Mouse (Mus musculus): ENCODE data around the gene Tbc1d14.

Tbc1d14 gene

DNA sequence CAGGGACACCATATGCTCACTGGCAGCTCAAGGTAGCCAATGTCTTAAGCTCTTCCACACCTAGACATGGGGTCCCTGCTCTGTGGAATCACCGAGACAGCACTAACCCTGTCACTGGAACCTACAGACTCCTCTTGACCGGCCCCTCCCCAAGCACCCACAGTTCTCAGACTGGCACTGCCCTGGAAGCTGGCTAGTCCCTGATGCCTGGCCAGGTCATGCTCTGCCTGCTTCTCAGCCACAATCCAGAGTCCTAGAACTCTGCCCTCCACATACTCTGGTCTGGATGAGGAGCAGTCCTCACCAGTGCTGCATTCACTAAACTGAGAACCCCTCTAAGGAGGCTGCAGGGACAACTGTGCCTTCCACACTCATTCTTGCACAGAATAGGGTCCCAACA, 82.1 kb downstream of the Tbc1d14 start:
- in situ Hi-C loops (cut with MboI): no loop called here

DNA sequence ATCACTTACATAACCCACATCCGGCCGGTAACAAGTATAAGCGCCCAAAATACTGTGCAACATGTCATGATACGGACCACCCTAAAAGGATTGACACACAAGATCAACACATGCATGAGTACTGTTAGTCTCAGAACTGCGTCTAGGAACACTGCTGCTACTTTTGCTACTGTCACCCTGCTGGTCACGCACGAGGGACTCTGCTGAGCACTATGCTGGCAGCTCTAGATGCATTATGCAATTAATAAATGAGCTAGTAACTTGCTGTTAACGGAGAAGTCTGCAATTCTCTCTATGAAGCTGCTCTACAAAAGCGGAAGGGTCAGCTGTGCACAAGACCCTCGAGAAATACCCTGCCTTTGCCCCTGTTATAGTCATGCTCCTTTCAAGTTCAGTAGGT, 84.7 kb downstream of the Tbc1d14 start:
- in situ Hi-C loops (cut with MboI): no loop called here

DNA sequence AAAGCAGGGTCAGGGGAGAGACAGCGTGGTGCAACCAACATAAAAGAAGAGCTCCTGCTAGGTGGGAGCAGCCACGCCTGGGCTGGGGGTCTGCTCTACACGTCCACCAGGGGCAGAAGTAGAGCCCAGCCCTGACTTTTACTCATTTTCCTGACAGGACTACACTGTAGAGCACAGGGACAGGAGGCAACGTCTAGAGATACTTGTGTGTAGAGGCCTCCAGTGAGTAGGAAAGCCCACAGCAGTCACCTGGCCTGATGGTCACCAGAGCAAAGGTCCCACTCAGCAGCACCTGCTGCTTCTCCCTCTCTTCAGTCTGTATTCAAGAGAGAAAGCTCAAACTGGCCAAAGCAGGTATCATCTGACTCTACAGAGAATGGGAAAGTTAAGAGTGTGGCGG, 87.4 kb downstream of the Tbc1d14 start:
- in situ Hi-C loops (cut with MboI): no loop called here

DNA sequence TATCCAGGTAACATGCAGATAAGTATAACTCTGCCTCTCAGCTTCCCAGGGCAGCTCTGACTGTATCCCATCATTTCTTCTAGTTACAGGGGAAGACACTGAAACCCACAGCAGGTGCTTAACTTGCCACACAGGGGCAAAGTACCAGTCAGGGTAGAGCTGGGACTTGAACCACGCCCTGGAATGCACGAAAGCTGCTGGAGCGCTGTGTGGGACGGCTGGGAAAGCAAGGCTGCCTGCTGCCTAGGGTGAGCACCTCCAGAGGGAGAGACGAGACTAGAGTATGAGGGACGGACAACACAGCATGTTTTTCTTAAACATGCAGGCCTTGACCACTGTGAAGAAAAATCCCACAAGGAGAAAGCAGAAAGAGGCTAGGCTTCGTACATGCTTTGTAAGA, 87.8 kb downstream of the Tbc1d14 start:
- in situ Hi-C loops (cut with MboI): no loop called here

DNA sequence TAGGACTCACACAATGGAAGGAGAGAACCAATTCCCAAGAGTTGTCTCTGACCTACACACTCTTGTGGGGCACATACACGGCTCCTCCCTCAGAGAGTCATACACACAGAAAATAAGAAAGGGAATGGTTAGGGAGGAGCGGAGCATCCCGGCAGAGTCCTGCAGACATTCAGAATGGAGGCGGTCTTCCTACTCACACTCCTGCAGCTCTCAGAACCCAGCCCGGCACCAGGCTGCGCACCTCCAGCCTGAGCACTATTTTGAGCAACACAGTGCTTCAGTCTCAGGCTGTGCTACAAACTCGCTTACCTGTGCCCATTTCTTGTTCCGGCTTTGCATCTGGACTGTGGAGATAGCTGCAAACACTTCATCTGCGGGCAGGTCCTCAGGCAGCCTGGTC, 98.4 kb downstream of the Tbc1d14 start:
- in situ Hi-C loops (cut with MboI): no loop called here

DNA sequence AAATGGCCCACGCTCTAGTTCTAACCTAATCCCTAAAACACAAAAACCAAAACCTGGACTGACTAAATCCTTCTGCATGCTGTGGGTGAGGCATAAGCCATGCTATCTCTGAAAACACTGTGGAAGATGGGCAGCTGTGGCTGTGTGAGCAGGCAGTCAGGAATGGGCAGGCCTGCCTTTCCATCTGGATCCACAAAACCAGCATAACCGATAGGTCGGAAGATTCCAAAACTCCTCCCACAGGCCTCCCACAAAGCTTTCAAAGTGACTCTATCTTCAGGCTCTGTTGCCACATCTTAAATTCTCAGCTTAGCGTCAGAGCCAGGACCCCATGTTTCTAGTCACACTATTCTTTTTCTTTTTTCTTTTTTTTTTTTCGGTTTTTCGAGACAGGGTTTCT, 99.2 kb downstream of the Tbc1d14 start:
- in situ Hi-C loops (cut with MboI): no loop called here

DNA sequence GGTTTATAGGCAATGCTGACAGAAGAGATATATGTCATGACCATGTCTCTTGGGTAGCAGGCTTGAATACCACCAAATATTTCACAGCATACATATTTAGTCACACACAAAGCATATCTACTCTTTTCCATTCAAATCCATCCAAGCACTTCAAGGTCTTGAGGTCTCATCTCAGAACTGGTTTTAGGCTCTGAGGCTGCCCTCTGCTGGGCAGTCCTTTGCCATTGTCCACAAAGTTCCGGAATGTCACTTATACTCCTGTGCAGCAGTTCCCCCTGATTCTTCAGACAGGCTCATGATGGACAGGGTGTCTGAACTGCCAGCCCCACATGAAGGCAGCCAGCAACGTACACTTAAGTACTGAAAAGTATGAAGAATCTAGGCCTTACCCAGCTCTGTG, 103.9 kb downstream of the Tbc1d14 start:
- in situ Hi-C loops (cut with MboI): no loop called here

DNA sequence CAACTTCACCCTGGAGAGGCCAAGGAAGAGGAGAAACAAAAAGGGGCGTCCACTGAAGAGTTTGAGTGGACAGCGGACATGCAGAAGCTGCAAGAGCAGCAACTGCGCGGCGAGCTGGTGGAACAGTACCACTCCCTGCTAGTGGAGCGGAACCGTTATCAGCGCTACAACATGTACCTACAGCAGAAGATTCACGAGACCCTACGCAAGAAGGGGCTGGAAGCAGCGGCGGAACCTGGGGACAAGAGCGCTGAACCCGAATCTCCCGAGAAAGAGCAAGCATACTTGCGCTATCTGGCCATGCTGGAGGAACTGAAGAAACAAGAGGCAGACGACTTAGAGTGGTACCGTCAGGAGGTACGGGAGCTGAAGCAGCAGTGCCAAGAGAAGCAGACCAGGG, 107.8 kb downstream of the Tbc1d14 start:
- in situ Hi-C loops (cut with MboI): no loop called here

DNA sequence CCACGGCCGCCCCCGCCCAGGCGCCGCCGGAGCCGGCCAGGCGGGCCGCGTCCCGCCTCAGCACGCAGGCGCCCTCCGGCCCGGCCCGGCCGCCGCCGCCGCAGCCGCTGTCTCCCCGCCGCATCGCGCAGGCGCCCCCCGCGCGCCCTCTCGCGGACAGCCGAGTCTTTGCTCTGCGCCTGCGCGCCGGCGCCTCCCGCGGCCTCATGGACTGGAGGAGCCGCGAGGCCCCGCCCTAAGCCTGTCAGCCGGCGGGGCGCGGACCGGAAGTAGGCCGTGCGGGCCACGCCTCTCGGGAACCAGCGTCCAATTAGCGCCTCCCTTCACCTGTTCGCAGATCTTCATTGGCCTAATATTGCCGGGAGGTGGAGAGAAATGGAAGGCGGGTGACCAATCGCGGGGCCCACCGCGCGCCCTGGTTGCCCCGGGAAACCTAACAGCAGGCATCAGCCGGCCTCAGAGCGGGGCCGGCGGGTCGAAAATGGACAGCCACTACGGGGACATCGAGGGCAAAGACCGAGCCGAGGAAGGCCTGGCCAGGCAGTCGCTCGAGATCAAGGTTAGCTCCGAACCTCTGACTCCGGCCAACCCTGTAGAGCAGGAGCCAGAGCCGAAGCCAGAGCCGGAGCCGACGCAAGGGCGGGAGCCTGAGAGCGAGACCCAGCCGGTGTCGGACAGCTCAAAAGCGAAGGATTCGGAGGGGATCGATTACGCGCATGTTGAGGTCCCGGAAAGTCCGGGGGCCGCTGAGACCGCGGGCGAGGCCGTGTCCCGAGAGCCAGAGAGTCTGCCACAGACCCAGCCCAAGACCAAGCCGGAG, 108.7 kb downstream of the Tbc1d14 start, which contains the start of the genes Tada2b and Ccdc96:
Gene Tada2b, minus strand, starts transcription at position 115 of the 820 bp plus-strand sequence.
Gene Ccdc96, plus strand, starts transcription at position 418 of the 820 bp plus-strand sequence.
- in situ Hi-C loops (cut with MboI): loop anchor here (5.0 kb wide), 1 partner anchor 98 kb away; no protein-coding TSS in a partner anchor

DNA sequence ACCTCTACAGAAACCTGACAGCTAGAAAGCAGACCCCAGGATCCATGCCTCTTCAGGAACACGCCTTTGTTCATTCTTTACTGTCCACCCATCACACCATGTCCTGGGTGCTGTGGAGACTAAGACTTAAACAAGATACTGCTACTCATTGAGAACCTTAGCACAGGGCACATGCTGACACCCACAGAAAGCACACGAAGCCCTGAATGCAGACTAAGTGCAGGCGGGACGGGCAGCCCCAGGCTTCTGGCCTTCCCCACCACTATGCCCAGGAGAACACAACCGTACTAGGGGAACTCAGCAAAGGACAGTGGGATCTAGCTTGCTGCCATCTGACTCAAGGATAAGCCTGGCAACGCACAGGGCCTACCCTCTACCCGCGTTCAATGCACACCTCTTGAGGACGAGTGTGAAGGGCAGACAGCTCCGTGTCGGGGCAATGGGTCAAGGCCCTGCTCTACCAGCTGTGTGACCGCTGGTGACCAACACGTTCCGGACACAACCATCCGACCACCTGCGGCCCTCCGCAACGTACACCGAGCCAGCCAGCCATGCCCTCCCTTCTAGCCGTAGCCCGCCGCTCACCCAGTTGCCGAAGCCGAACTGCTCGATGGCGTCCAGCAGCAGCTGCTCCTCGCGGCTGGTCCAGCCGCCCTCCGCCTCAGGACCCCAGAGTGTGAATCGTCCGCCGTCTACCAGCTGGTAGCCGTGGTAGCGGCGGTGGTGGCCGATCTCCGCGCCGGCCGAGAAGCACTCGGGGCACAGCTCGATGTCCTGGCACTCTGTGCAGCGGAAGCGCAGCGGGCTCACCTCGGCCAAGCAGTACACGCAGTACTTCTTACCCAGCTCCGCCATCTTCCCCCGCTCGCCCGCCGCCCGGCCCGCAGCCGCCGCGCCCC, 109.6 kb downstream of the Tbc1d14 start:
- in situ Hi-C loops (cut with MboI): loop anchor here (5.0 kb wide), 1 partner anchor 99 kb away; no protein-coding TSS in a partner anchor

DNA sequence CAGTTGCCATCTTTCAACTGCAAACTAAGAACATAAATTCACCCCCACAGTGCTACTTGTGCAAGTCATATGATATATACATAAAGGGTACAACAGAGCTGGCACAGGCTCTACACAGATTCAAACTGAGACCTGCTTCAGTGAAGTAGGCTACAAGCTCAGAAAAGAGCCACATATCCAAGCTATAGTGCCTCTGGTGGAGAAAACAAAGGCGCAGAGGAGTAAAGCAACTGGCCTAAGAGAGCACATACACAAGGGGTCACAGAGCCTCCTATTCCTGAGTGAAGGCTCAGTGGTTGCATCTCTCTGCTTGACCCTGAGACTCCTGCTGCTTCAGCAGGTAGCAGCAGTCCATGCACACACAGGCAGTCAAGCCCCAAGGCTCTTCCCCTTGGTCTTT, 112.0 kb downstream of the Tbc1d14 start:
- in situ Hi-C loops (cut with MboI): loop anchor here (5.0 kb wide), 1 partner anchor 101 kb away; no protein-coding TSS in a partner anchor

DNA sequence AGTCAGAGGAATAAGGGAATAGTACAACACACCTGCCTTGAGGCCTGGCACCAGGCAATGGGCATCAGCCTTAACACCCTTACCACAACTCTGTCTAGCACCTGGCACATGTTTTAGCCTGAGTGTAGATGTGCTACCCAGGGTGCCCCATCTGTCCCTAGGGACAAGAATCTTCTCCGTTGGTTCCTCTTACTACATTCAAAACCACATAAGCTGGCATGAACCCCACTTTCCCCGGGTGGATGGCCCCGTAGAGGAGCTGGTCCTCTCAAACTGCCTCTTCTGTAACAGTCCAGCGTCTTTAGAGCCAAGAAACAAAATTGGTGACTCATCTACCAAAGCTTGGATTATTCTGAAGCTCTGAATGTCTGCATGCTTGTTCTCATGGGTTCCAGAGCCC, 112.7 kb downstream of the Tbc1d14 start:
- in situ Hi-C loops (cut with MboI): loop anchor here (5.0 kb wide), 1 partner anchor 102 kb away; no protein-coding TSS in a partner anchor

DNA sequence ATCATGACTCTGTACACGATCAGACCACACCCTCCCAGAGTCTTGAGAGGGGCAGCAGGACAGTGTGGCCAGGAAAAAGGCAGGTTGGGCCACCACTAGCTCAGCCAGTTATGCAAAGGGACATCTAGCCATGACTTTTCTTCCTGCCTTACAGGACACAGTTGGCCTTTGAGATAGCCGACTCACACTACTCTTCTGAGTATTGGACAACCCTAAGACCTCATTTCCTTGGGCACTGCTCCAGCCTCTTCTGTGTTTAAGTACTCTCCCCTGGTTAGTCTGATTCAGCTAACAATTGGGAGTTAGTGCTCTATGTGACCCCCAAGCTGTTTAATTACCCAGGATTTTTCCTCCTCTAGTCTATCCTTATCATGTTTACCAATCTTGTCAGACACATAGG, 113.3 kb downstream of the Tbc1d14 start:
- in situ Hi-C loops (cut with MboI): loop anchor here (5.0 kb wide), 1 partner anchor 103 kb away; no protein-coding TSS in a partner anchor

DNA sequence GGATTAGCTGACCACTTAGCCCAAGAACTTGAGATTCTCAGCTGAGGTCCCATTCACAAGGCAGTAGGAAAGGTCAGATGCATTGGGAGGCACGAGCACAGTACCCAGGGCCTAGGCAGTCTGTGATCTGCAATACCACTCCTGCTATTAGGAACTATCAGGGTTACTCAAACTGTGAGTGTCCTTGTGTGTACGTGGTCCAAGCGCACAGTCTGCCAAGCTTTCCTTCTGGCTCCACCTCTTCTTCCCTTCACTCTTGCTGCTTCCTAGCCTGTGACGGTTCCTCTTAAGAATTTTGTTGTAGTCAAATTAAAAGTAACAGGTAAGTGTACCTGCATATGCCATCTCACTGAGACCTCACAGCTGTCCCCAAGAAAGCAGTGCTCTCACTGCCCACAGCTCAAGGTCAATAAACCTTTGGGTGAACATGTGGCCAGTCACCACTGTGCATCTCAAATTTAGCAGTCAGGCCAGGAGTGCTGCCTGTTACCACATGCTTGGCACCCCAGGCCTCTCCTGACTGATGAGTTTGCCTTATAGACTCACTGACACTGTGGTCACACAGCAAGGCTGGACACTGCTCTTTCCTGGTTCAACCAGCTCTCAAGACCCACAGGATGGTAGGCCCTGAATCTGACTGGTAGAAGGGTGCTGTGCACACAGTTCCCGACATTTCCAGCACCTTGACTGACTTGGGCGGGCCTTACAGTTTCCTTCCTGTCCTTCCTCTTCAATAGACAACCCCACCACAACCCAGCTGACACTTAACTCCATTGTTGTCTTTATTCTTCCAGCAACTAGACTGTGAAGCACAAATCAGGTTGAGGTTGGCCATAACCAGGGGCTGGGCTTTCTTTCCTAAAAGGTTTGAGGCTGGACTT, 114.3 kb downstream of the Tbc1d14 start:
- in situ Hi-C loops (cut with MboI): no loop called here

DNA sequence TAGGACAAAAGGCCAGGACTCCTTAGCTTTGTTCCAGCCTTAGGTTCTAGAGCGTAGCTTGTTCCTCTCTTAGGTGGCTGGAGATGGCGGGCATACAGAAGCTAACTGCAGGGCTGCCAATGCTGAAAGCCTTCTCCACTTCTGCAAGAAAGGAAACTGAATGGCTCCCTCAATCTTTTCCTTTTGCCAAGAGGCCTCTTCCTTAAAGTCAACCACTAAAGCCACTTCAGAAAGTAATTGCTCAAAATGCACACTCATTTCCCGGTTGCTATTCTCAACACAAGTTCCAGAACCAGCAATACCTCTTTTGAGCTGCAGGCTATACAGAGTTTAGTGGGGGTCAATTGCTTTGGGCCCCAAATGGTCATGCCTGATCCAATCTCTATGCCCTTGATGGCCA, 115.6 kb downstream of the Tbc1d14 start:
- in situ Hi-C loops (cut with MboI): no loop called here

DNA sequence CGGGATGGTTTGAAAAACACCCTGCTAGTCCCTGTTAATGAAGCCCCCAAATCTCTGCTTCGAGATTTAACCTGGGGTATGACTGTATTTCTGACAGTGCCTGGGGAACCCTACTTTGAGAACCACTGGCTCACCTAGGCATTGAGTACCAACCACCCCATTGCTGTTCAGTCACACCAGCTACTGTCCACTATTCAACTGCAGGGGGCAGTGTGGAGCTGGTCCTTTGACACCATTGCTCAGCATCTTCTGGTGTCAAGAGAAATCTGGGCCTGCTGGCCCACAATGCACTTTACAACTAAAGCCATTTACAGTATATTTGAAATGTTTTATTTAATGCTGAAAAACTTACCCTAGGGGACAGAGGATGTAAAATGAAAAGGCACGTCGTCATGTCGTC, 118.8 kb downstream of the Tbc1d14 start:
- in situ Hi-C loops (cut with MboI): no loop called here

DNA sequence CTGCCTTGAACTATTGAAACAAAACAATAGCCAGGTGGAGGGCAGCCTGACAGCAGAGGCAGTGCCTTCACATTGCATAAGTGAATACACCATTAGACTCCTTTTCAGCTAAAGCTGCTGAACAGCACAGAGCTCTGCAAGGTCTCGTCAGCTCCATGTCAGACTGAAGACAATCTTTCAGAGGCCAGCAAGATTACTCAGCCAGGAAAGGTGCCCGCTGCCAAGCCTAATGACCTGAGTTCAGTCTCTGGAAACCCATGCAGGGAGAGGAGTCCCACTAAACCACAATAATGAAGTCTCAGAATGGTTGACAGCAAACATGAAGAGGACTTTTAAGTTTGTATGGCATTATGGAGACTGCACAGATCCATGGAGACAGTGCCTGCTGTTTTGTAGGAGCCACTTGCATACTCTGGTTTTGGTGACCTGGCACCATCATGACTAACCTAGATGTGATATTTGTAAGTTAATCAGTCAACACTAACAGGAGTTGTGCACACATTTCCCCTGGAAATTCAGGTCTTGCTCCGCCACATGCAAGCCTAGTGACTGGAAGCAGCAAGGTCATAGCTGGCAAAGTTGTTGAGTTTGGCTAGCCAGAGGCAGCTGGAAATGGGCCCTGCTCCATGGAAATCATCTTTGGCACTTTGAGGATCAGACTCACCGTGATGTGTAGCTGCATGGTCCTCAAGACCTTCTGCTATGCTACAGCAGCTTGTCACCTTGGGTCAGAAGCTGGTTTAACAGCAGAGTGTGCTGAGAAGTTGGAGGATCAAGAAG, 120.0 kb downstream of the Tbc1d14 start:
- in situ Hi-C loops (cut with MboI): no loop called here

DNA sequence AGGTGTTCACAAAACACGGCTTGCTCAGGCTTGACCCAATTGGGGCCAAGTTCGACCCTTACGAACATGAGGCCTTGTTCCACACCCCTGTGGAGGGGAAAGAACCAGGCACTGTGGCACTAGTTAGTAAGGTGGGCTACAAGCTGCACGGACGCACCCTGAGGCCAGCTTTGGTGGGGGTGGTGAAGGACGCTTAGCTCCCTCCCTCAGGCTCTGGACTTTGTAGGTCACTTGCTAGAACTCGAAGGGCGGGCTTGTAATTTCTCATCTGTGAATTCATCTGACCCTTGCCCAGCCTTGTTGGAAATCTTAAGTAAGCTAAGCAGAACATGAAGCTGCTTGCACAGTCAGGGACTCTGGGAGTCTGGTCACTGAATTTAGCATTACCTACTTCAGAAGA, 121.9 kb downstream of the Tbc1d14 start:
- in situ Hi-C loops (cut with MboI): no loop called here

DNA sequence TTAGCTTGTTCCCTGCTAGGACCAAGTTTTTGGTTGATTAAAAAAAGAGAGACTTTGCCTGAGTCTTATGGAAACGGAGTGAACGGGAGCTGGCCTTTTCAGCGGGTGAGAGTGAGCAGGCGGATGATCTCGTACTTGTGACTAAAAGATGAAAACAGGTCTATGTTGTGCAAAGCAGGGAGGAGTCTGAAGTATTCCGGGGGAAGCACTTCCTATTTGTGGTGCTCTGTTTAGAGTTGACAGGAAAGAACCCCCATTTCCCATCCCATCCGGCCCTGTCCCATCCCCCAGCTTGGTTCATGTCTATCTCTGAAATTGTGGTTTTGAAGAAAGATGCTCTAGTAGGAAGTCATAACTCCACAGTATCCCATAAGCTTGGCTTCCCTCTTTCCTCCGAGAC, 127.2 kb downstream of the Tbc1d14 start:
- in situ Hi-C loops (cut with MboI): no loop called here

All from mature B cell (primary cell).